Mouse (Mus musculus) heart, adult 8-10 months (tissue): ENCODE data around the gene Rmnd5a. TPM values are rescaled to one million over a fixed set of nuclear protein-coding genes. Genes with fewer than 3 reads are reported as not detected.
"Not testable (repeated sequence)": the region's sequence is repeated elsewhere in the genome, so short reads cannot be mapped to it uniquely, and the experiment has no call there.

ENCODE experiments used
- DNase-seq: peaks from one replicate; pipeline ENCODE4 v3.0.0; 2022; ENCODE audit warnings: low spot score
- total RNA-seq, 4 experiments: library from RNA; stranded (reverse); gene quantifications; 2 replicates each; pipeline ENCODE4 v1.2.4; 2022

Gene Rmnd5a
- total RNA-seq = 10 to 100 TPM; 74.5 to 77.5 (median 77.2) TPM

GRCm38 (mm10) chr6:71440492-71441250 is at the start of gene Rmnd5a:
Gene Rmnd5a (minus strand): TSS chr6:71440637.
- DNase-seq = peak; percentile 98

GRCm38 (mm10) chr6:71487966-71488365 is 47.5 kb upstream of the Rmnd5a start:
- no peak for DNase-seq

- no peak for DNase-seq
Observed at GRCm38 (mm10) chr6:71486867-71487266, 46.4 kb upstream of the Rmnd5a start.

GRCm38 (mm10) chr6:71486226-71486625 is 45.8 kb upstream of the Rmnd5a start:
- DNase-seq = no peak

GRCm38 (mm10) chr6:71485246-71485645 is 44.8 kb upstream of the Rmnd5a start:
- no peak for DNase-seq

- DNase-seq = no peak
Observed at GRCm38 (mm10) chr6:71481136-71481535, 40.7 kb upstream of the Rmnd5a start.

GRCm38 (mm10) chr6:71480136-71480535 is 39.7 kb upstream of the Rmnd5a start:
- no peak for DNase-seq

GRCm38 (mm10) chr6:71479588-71479987 is 39.2 kb upstream of the Rmnd5a start:
- DNase-seq = not testable (repeated sequence)

GRCm38 (mm10) chr6:71478816-71479568 is 38.6 kb upstream of the Rmnd5a start:
- DNase-seq = not testable (repeated sequence)

- no peak for DNase-seq
Observed at GRCm38 (mm10) chr6:71476783-71477182, 36.3 kb upstream of the Rmnd5a start.

- no peak for DNase-seq
Observed at GRCm38 (mm10) chr6:71475604-71476003, 35.2 kb upstream of the Rmnd5a start.

GRCm38 (mm10) chr6:71472786-71473185 is 32.3 kb upstream of the Rmnd5a start:
- no peak for DNase-seq

GRCm38 (mm10) chr6:71471830-71472520 is 31.5 kb upstream of the Rmnd5a start:
- no peak for DNase-seq

GRCm38 (mm10) chr6:71469291-71469690 is 28.9 kb upstream of the Rmnd5a start:
- no peak for DNase-seq

GRCm38 (mm10) chr6:71467766-71468165 is 27.3 kb upstream of the Rmnd5a start:
- DNase-seq = no peak

GRCm38 (mm10) chr6:71465146-71465545 is 24.7 kb upstream of the Rmnd5a start:
- no peak for DNase-seq

- no peak for DNase-seq
Observed at GRCm38 (mm10) chr6:71457956-71458608, 17.6 kb upstream of the Rmnd5a start.

- not testable (repeated sequence) for DNase-seq
Observed at GRCm38 (mm10) chr6:71453983-71454739, 13.7 kb upstream of the Rmnd5a start.

GRCm38 (mm10) chr6:71452792-71453191 is 12.4 kb upstream of the Rmnd5a start:
- no peak for DNase-seq

GRCm38 (mm10) chr6:71445560-71445959 is 5.1 kb upstream of the Rmnd5a start:
- DNase-seq = no peak

- DNase-seq = no peak
Observed at GRCm38 (mm10) chr6:71444756-71445155, 4.3 kb upstream of the Rmnd5a start.
